Mouse (Mus musculus) MEL (cell line): Measurements from ENCODE around the gene Lrrc34.

Experiments
- CHD2 ChIP-seq: IDR thresholded peaks from 2 replicates; pipeline ENCODE4 v1.6.1; 2011; ENCODE audit warnings: low read length, improper control_type of control experiment
- CTCF ChIP-seq, 3 experiments: IDR thresholded peaks in 2 of 3; conservative IDR thresholded peaks in 1 of 3; 2 replicates each; pipeline ENCODE4 v1.5.1; 2011 to 2012; ENCODE audit warnings: low read length in 3 of 3, low read depth in 2 of 3, mild to moderate bottlenecking in 2 of 3, improper control_type of control experiment in 1 of 3, inconsistent platforms in 1 of 3, mixed read lengths in 1 of 3, moderate library complexity in 1 of 3; ENCODE audit not compliant: control insufficient read depth in 1 of 3, insufficient read depth in 1 of 3, poor library complexity in 1 of 3, severe bottlenecking in 1 of 3
- EP300 ChIP-seq, 2 experiments: IDR thresholded peaks; 2 replicates each; pipeline ENCODE4 v1.6.1; 2011; ENCODE audit warnings: improper control_type of control experiment in 2 of 2, low read length in 2 of 2, low read depth in 1 of 2, mild to moderate bottlenecking in 1 of 2
- ETS1 ChIP-seq: IDR thresholded peaks from 2 replicates; pipeline ENCODE4 v1.6.1; 2012; ENCODE audit warnings: low read depth, mild to moderate bottlenecking, inconsistent platforms, low read length, improper control_type of control experiment, moderate library complexity
- GABPA ChIP-seq: IDR thresholded peaks from 2 replicates; pipeline ENCODE4 v1.6.1; 2012; ENCODE audit warnings: low read depth, mild to moderate bottlenecking, inconsistent platforms, low read length, improper control_type of control experiment, moderate library complexity
- MAZ ChIP-seq: IDR thresholded peaks from 2 replicates; pipeline ENCODE4 v1.6.1; 2012; ENCODE audit warnings: low read depth, mild to moderate bottlenecking, inconsistent platforms, low read length, improper control_type of control experiment
- NELFE ChIP-seq: IDR thresholded peaks from 2 replicates; pipeline ENCODE4 v1.6.1; 2011; ENCODE audit warnings: low read depth, low read length, improper control_type of control experiment
- POLR2A ChIP-seq, 2 experiments: IDR thresholded peaks; 2 replicates each; pipeline ENCODE4 v1.6.1; 2011 to 2012; ENCODE audit warnings: low read length in 2 of 2, mild to moderate bottlenecking in 2 of 2, control low read depth in 1 of 2, improper control_type of control experiment in 1 of 2, low read depth in 1 of 2, moderate library complexity in 1 of 2; ENCODE audit not compliant: control insufficient read depth in 1 of 2, insufficient read depth in 1 of 2, poor library complexity in 1 of 2
- RCOR1 ChIP-seq: IDR thresholded peaks from 2 replicates; pipeline ENCODE4 v1.6.1; 2012; ENCODE audit warnings: low read depth, mild to moderate bottlenecking, inconsistent platforms, low read length, improper control_type of control experiment
- SMC3 ChIP-seq: IDR thresholded peaks from 2 replicates; pipeline ENCODE4 v1.6.1; 2011; ENCODE audit warnings: low read depth, low read length, improper control_type of control experiment
- TCF12 ChIP-seq: IDR thresholded peaks from 2 replicates; pipeline ENCODE4 v1.6.1; 2014; ENCODE audit warnings: low read depth, mild to moderate bottlenecking, inconsistent platforms, low read length, improper control_type of control experiment, moderate library complexity
- USF1 ChIP-seq: IDR thresholded peaks from 2 replicates; pipeline ENCODE4 v1.6.1; 2014; ENCODE audit warnings: low read depth, mild to moderate bottlenecking, inconsistent platforms, low read length, improper control_type of control experiment, moderate library complexity
- ZC3H11A ChIP-seq: IDR thresholded peaks from 2 replicates; pipeline ENCODE4 v1.6.1; 2012; ENCODE audit warnings: low read depth, mild to moderate bottlenecking, inconsistent platforms, low read length, improper control_type of control experiment
- ZMIZ1 ChIP-seq: IDR thresholded peaks from 2 replicates; pipeline ENCODE4 v1.6.1; 2012; ENCODE audit warnings: low read depth, mild to moderate bottlenecking, inconsistent platforms, low read length, improper control_type of control experiment, moderate library complexity

DNA sequence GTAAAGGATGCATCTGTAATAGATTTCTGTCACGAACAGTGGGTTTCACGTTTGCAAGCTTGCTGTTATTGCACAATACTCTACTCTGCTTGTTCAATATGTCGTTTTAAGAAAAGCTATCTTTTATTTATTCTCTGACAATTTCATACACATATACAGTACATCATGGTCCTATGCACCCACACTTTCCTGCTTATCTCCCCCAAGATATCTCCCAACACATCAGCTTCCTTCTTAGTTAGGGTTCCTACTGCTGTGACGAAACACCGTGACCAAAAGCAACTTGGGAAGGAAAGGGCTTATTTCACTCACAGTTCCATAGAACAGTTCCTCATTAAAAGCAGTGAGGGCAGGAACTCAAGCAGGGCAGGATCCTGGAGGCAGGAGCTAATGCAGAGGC, 8.3 kb upstream of the Lrrc34 start:
- no peak for TF ChIP-seq POLR2A (IDR thresholded peaks at IDR 0.05; ENCODE audit: control insufficient read depth in 1 of 2, insufficient read depth in 1 of 2, low read depth in 1 of 2, low read length in 2 of 2, poor library complexity in 1 of 2)
- no peak for TF ChIP-seq ZC3H11A
- no peak for TF ChIP-seq TCF12
- no peak for TF ChIP-seq NELFE
- TF ChIP-seq CTCF (IDR thresholded peaks at IDR 0.05 in 2 of 3, conservative IDR thresholded peaks at IDR 0.05 in 1 of 3; ENCODE audit: control insufficient read depth in 1 of 3, insufficient read depth in 1 of 3, low read depth in 2 of 3, low read length in 3 of 3, poor library complexity in 1 of 3, severe bottlenecking in 1 of 3) = no peak
- TF ChIP-seq USF1 = no peak
- no peak for TF ChIP-seq ETS1
- TF ChIP-seq EP300 (IDR thresholded peaks at IDR 0.05; ENCODE audit: low read depth in 1 of 2, low read length in 2 of 2) = no peak
- no peak for TF ChIP-seq ZMIZ1
- no peak for TF ChIP-seq MAZ
- TF ChIP-seq RCOR1 = no peak
- TF ChIP-seq SMC3 = no peak
- no peak for TF ChIP-seq GABPA
- TF ChIP-seq CHD2 = no peak
